Mouse (Mus musculus) testis, postnatal 14 days (tissue): ENCODE data around the gene Zfp316.

Experiments used
- DNase-seq: peaks from one replicate; pipeline ENCODE4 v3.0.0; 2021; ENCODE audit warnings: low spot score

Zfp316 gene

DNA sequence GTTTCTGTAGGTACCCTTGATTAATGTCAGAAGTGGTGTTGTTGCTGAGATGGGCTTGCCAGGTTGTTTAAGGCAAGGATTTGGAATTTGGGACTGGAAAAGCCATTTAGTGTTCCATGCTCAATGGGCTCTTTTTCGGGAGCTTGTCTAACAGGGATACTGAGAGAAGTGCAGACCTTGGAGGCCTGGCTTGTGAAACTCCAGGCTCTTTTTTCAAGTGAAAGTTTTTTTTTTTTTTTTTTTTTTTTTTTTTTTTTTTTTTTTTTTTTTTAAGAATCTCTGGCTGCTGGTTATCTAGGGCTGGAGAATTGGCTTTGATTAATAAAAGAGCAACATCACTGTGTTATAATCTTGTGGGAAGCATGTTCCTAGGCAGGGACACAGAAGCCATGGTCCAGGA lies 47.5 kb downstream of the Zfp316 start:
- DNase-seq = no peak

DNA sequence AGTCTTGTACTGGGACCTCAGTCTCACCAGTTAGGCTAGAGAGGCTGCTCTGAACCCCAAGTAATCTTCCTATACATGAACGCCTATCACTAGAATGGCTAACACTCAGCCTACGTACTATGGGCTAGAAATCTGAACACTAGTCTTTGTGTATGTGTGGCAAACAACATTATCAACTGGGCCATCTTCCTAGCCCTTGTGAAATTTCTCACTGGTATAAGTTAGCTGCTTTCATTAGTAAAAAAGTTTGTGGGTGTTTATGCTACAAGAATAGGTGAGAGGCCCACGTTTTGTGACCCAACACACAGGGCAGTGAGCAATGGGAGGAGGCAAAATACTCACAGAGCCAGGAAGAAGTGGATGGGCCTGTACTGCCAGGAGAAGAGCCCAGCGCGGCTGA lies 48.8 kb downstream of the Zfp316 start:
- DNase-seq = no peak

DNA sequence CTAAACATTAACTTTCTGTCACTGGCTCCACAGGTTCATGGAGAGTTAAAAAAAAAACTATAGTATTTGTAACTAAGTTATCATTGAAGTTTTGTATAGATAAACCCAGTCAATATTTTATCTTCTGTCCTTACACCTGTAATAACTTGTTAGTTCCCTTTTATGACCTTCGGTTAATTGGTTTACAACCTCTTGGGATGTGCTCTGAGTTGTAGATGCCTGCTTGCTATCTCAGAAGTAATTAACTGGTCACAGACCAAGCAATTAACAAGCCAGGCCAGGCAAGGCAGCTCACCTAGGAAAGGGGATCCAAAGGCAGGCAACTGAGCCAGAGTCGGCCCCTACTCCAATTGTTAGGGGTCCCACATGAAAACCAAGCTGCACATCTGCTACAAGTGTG lies 56.0 kb downstream of the Zfp316 start:
- DNase-seq = no peak

- DNase-seq = no peak
Measured at GRCm38 (mm10) chr5:143205015-143205414, 64.8 kb downstream of the Zfp316 start.
